Mouse (Mus musculus) stomach, postnatal 0 days (tissue): ENCODE data around the gene Shisa8.

ENCODE experiments used
- CTCF ChIP-seq: IDR thresholded peaks from 2 replicates; pipeline ENCODE4 v1.5.1; 2016; ENCODE audit warnings: antibody characterized with exemption, low read depth, mild to moderate bottlenecking, moderate library complexity
- EP300 ChIP-seq: optimal IDR thresholded peaks from 2 replicates; pipeline ENCODE3; 2016; ENCODE audit warnings: antibody characterized with exemption

- TF ChIP-seq CTCF (no peak), EP300 (no peak)
Measured at GRCm38 (mm10) chr15:82211281-82211680, 1.3 kb downstream of the Shisa8 start.
